Mouse (Mus musculus) midbrain, embryonic 11.5 days (tissue): ENCODE data around the gene Klhl2. TPM values are rescaled to one million over a fixed set of nuclear protein-coding genes. Genes with fewer than 3 reads are reported as not detected.
A peak's percentile ranks its signal among the peaks of the same experiment; 100 is the strongest.

Experiments used
- ATAC-seq: fragments of 200-750 bp; cut with Nextera tagmentation; 2 replicates; pipeline ENCODE4 v1.8.0; 2017; ENCODE audit warnings: moderate TSS enrichment, moderate library complexity; ENCODE audit not compliant: low FRiP score
- DNase-seq: peaks from one replicate; pipeline ENCODE4 v3.0.0; 2015; ENCODE audit warnings: low spot score; ENCODE audit errors: missing footprints
- H3K27ac ChIP-seq: fragments of 300-500 bp; sonication (generic); 2 replicates; pipeline ENCODE4 v1.5.1; 2014; ENCODE audit warnings: low read depth, low read length
- H3K27me3 ChIP-seq: fragments of 300-500 bp; sonication (generic); 2 replicates; pipeline ENCODE4 v1.6.1; 2014; ENCODE audit warnings: mild to moderate bottlenecking, low read length, moderate library complexity, mixed read lengths; ENCODE audit not compliant: control insufficient read depth, insufficient read depth
- H3K36me3 ChIP-seq: fragments of 300-500 bp; sonication (generic); 2 replicates; pipeline ENCODE4 v1.6.1; 2014; ENCODE audit warnings: mild to moderate bottlenecking, low read length, moderate library complexity, mixed read lengths; ENCODE audit not compliant: control insufficient read depth, insufficient read depth
- H3K4me1 ChIP-seq: fragments of 300-500 bp; sonication (generic); 2 replicates; pipeline ENCODE4 v1.6.1; 2014; ENCODE audit warnings: low read length; ENCODE audit not compliant: control insufficient read depth, insufficient read depth
- H3K4me2 ChIP-seq: fragments of 300-500 bp; sonication (generic); 2 replicates; pipeline ENCODE4 v1.6.1; 2014; ENCODE audit warnings: mild to moderate bottlenecking, moderate library complexity
- H3K4me3 ChIP-seq: fragments of 300-500 bp; sonication (generic); 2 replicates; pipeline ENCODE4 v1.5.1; 2014; ENCODE audit warnings: low read depth, low read length
- H3K9ac ChIP-seq: fragments of 300-500 bp; sonication (generic); 2 replicates; pipeline ENCODE4 v1.6.1; 2014; ENCODE audit warnings: low read length
- H3K9me3 ChIP-seq: fragments of 300-500 bp; sonication (generic); 2 replicates; pipeline ENCODE4 v1.6.1; 2016; ENCODE audit warnings: low read length; ENCODE audit not compliant: control insufficient read depth
- WGBS: fragments of 180-500 bp; shearing (Covaris S2); extraction: QIAGEN DNeasy Blood & Tissue Kit; methylation state at CpG from one replicate; pipeline ENCODE4 v1.1.7; 2014; 5-methylcytosine and 5-hydroxymethylcytosine counted together
- polyA plus RNA-seq: library from polyadenylated mRNA; unstranded; fragments of >200 nt; fragmentation: Nextera tagmentation; extraction: Ambion mirVana; gene quantifications from 2 replicates; pipeline ENCODE4 v1.2.1, GENCODE M21; 2014

Gene Klhl2
- polyA plus RNA-seq, 1 experiment from 2014 or later = 19.4 TPM

- Histone ChIP-seq H3K27ac (no peak overlapping the region), H3K4me3 (no peak overlapping the region), H3K9ac (peak overlapping the region; percentile 25; the same call in 1 of the 2 replicates), H3K9me3 (no peaks in the 10 kb centered on the region; the same call in 1 of the 2 replicates), H3K4me1 (peaks cover 5% of the 10 kb centered on the region; the same call in 1 of the 2 replicates), H3K4me2 (peak overlapping the region; percentile 17; the same call in 1 of the 2 replicates), H3K36me3 (no peaks in the 10 kb centered on the region), H3K27me3 (no peaks in the 10 kb centered on the region)
- ATAC-seq = 0 out of 2 replicates have a peak, but pooled peaks have one; percentile 45
- DNase-seq = peak; percentile 87
- WGBS = 33% methylated on average over 27 of the region's 27 CpGs
These were observed 15.5 kb downstream of the Klhl2 start for GRCm38 (mm10) chr8:64834071-64834877.

- Histone ChIP-seq H3K9me3 (no peaks in the 10 kb centered on the region; the same call in 1 of the 2 replicates), H3K9ac (no peak overlapping the region), H3K27me3 (no peaks in the 10 kb centered on the region), H3K27ac (no peak overlapping the region; the same call in 1 of the 2 replicates), H3K4me1 (peaks cover 5% of the 10 kb centered on the region; the same call in 1 of the 2 replicates), H3K36me3 (no peaks in the 10 kb centered on the region), H3K4me3 (no peak overlapping the region), H3K4me2 (no peak overlapping the region)
- ATAC-seq = no peak
- WGBS = 84% methylated on average over 13 of the region's 13 CpGs
- peak; percentile 80 for DNase-seq
These were observed 17.2 kb downstream of the Klhl2 start for GRCm38 (mm10) chr8:64832581-64833135.

GRCm38 (mm10) chr8:64831656-64832055, 18.2 kb downstream of the Klhl2 start:
- Histone ChIP-seq H3K9me3 (no peaks in the 10 kb centered on the region; the same call in 1 of the 2 replicates), H3K9ac (no peak overlapping the region), H3K36me3 (no peaks in the 10 kb centered on the region), H3K27ac (no peak overlapping the region), H3K27me3 (no peaks in the 10 kb centered on the region), H3K4me1 (peaks cover 5% of the 10 kb centered on the region; the same call in 1 of the 2 replicates), H3K4me3 (no peak overlapping the region), H3K4me2 (no peak overlapping the region)
- DNase-seq (peak; percentile 12), ATAC-seq (no peak)
- WGBS = 85% methylated on average over 3 of the region's 3 CpGs

GRCm38 (mm10) chr8:64829921-64830320, 19.9 kb downstream of the Klhl2 start:
- no peaks in the 10 kb centered on the region for H3K36me3 ChIP-seq
- ATAC-seq (no peak), DNase-seq (peak; percentile 74)
- H3K27ac ChIP-seq = no peak overlapping the region
- peaks cover 3% of the 10 kb centered on the region; the same call in 1 of the 2 replicates for H3K4me1 ChIP-seq
- no peaks in the 10 kb centered on the region; the same call in 1 of the 2 replicates for H3K9me3 ChIP-seq
- no peaks in the 10 kb centered on the region for H3K27me3 ChIP-seq
- H3K9ac ChIP-seq = no peak overlapping the region
- WGBS = 83% methylated on average over 3 of the region's 3 CpGs
- no peak overlapping the region for H3K4me2 ChIP-seq
- H3K4me3 ChIP-seq = no peak overlapping the region

GRCm38 (mm10) chr8:64829391-64829790, 20.4 kb downstream of the Klhl2 start:
- ATAC-seq = no peak
- no peaks in the 10 kb centered on the region for H3K27me3 ChIP-seq
- WGBS = 95% methylated on average over 9 of the region's 9 CpGs

GRCm38 (mm10) chr8:64828466-64828865, 21.4 kb downstream of the Klhl2 start:
- Histone ChIP-seq H3K36me3 (no peaks in the 10 kb centered on the region), H3K27me3 (no peaks in the 10 kb centered on the region), H3K4me3 (no peak overlapping the region), H3K27ac (no peak overlapping the region), H3K9me3 (no peaks in the 10 kb centered on the region; the same call in 1 of the 2 replicates), H3K4me1 (no peaks in the 10 kb centered on the region), H3K9ac (no peak overlapping the region), H3K4me2 (no peak overlapping the region)
- WGBS = 89% methylated on average over 15 of the region's 15 CpGs
- ATAC-seq = no peak
- peak; percentile 14 for DNase-seq

More at GRCm38 (mm10) chr8:64829391-64829790, 20.4 kb downstream of the Klhl2 start:
- Histone ChIP-seq H3K4me3 (no peak overlapping the region), H3K9me3 (no peaks in the 10 kb centered on the region; the same call in 1 of the 2 replicates), H3K27ac (no peak overlapping the region), H3K4me2 (no peak overlapping the region), H3K9ac (no peak overlapping the region), H3K36me3 (no peaks in the 10 kb centered on the region), H3K4me1 (no peaks in the 10 kb centered on the region; the same call in 1 of the 2 replicates)
- peak; percentile 68 for DNase-seq

- H3K4me2 ChIP-seq = no peak overlapping the region
- H3K27ac ChIP-seq = no peak overlapping the region
- DNase-seq = peak; percentile 51
- no peaks in the 10 kb centered on the region for H3K27me3 ChIP-seq
- 92% methylated on average over 10 of the region's 10 CpGs for WGBS
- no peak overlapping the region for H3K9ac ChIP-seq
- H3K4me3 ChIP-seq = no peak overlapping the region
- no peak for ATAC-seq
- H3K36me3 ChIP-seq = no peaks in the 10 kb centered on the region
- H3K4me1 ChIP-seq = no peaks in the 10 kb centered on the region
- H3K9me3 ChIP-seq = no peaks in the 10 kb centered on the region; the same call in 1 of the 2 replicates
These were observed 22.5 kb downstream of the Klhl2 start for GRCm38 (mm10) chr8:64827356-64827755.

GRCm38 (mm10) chr8:64826461-64826860, 23.4 kb downstream of the Klhl2 start:
- Histone ChIP-seq H3K4me1 (no peaks in the 10 kb centered on the region), H3K27me3 (no peaks in the 10 kb centered on the region), H3K36me3 (no peaks in the 10 kb centered on the region), H3K4me3 (no peak overlapping the region), H3K27ac (no peak overlapping the region), H3K4me2 (no peak overlapping the region), H3K9ac (no peak overlapping the region), H3K9me3 (no peaks in the 10 kb centered on the region; the same call in 1 of the 2 replicates)
- DNase-seq (peak; percentile 17), ATAC-seq (no peak)
- WGBS = 85% methylated on average over 8 of the region's 8 CpGs

- H3K4me1 ChIP-seq = no peaks in the 10 kb centered on the region
- no peak for ATAC-seq
- no peak overlapping the region for H3K27ac ChIP-seq
- H3K27me3 ChIP-seq = no peaks in the 10 kb centered on the region
- H3K9ac ChIP-seq = no peak overlapping the region
- WGBS = 86% methylated on average over 11 of the region's 11 CpGs
- H3K9me3 ChIP-seq = no peaks in the 10 kb centered on the region
- DNase-seq = peak; percentile 21
- H3K4me3 ChIP-seq = no peak overlapping the region
- no peaks in the 10 kb centered on the region for H3K36me3 ChIP-seq
- H3K4me2 ChIP-seq = no peak overlapping the region
These were observed 25.9 kb downstream of the Klhl2 start for GRCm38 (mm10) chr8:64823905-64824304.
